Mouse (Mus musculus): ENCODE data around the gene Pptc7.

- TF ChIP-seq POLR2A (IDR thresholded peaks at IDR 0.05; ENCODE audit: control insufficient read depth, low read depth, low read length) = no peak
- no peak for TF ChIP-seq CTCF (IDR thresholded peaks at IDR 0.05; ENCODE audit: control insufficient read depth, insufficient read depth, insufficient replicate concordance, low read depth, low read length)
Observed at GRCm38 (mm10) chr5:122310699-122311098, 26.5 kb downstream of the Pptc7 start.
